Mouse (Mus musculus): Measurements from ENCODE around the gene Hsp90ab1.

The Hsp90ab1 gene

GRCm38 (mm10) chr17:45581567-45581983, 8.5 kb upstream of the Hsp90ab1 start:
- no peak for DNase-seq (ENCODE audit: extremely low read depth, low read depth)

GRCm38 (mm10) chr17:45580958-45581477, 7.9 kb upstream of the Hsp90ab1 start:
- no peak for DNase-seq (ENCODE audit: extremely low read depth, low read depth)

GRCm38 (mm10) chr17:45579554-45579953, 6.5 kb upstream of the Hsp90ab1 start:
- no peak for DNase-seq (ENCODE audit: extremely low read depth, low read depth)

GRCm38 (mm10) chr17:45578843-45579242, 5.8 kb upstream of the Hsp90ab1 start:
- DNase-seq (ENCODE audit: extremely low read depth, low read depth), result no peak

- DNase-seq (ENCODE audit: extremely low read depth, low read depth), result no peak
Observed at GRCm38 (mm10) chr17:45578242-45578641, 5.2 kb upstream of the Hsp90ab1 start.

GRCm38 (mm10) chr17:45575123-45575897, 2.2 kb upstream of the Hsp90ab1 start:
- no peak for DNase-seq (ENCODE audit: extremely low read depth, low read depth)

GRCm38 (mm10) chr17:45574129-45574761, 1.2 kb upstream of the Hsp90ab1 start:
- DNase-seq (ENCODE audit: extremely low read depth, low read depth), result no peak

GRCm38 (mm10) chr17:45573780-45574123, 681 bp upstream of the Hsp90ab1 start:
- peak; percentile 89 for DNase-seq (ENCODE audit: extremely low read depth, low read depth)

- DNase-seq (ENCODE audit: extremely low read depth, low read depth), result no peak
Observed at GRCm38 (mm10) chr17:45572103-45573086, 676 bp downstream of the Hsp90ab1 start.

GRCm38 (mm10) chr17:45569999-45570398, 3.1 kb downstream of the Hsp90ab1 start:
- no peak for DNase-seq (ENCODE audit: extremely low read depth, low read depth)

- DNase-seq (ENCODE audit: extremely low read depth, low read depth), result no peak
Observed at GRCm38 (mm10) chr17:45568990-45569389, 4.1 kb downstream of the Hsp90ab1 start.

- DNase-seq (ENCODE audit: extremely low read depth, low read depth), result no peak
Observed at GRCm38 (mm10) chr17:45567162-45567601, 5.9 kb downstream of the Hsp90ab1 start.

GRCm38 (mm10) chr17:45566360-45567161, 6.5 kb downstream of the Hsp90ab1 start:
- no peak for DNase-seq (ENCODE audit: extremely low read depth, low read depth)

GRCm38 (mm10) chr17:45566031-45566359, 7.1 kb downstream of the Hsp90ab1 start:
- no peak for DNase-seq (ENCODE audit: extremely low read depth, low read depth)

GRCm38 (mm10) chr17:45565103-45565502, 8.0 kb downstream of the Hsp90ab1 start:
- DNase-seq (ENCODE audit: extremely low read depth, low read depth), result no peak

GRCm38 (mm10) chr17:45564531-45565084, 8.5 kb downstream of the Hsp90ab1 start:
- DNase-seq (ENCODE audit: extremely low read depth, low read depth), result no peak

- no peak for DNase-seq (ENCODE audit: extremely low read depth, low read depth)
Observed at GRCm38 (mm10) chr17:45563655-45564530, 9.2 kb downstream of the Hsp90ab1 start, which contains the start of gene Slc35b2. TSS of gene Slc35b2 (plus strand) at chr17:45563874.

GRCm38 (mm10) chr17:45563216-45563615, 9.9 kb downstream of the Hsp90ab1 start:
- no peak for DNase-seq (ENCODE audit: extremely low read depth, low read depth)
